Mouse (Mus musculus) colon, adult 2 months (tissue): ENCODE measurements around the gene Bdkrb1. TPM values are rescaled to one million over a fixed set of nuclear protein-coding genes. Genes with fewer than 3 reads are reported as not detected.

Source experiments
- polyA plus RNA-seq: library from polyadenylated mRNA; depleted of rRNA; stranded (reverse); fragments of >200 nt; gene quantifications from 2 replicates; pipeline ENCODE4 v1.2.3, GENCODE M21; 2012; rRNA removed

The Bdkrb1 gene
- 1.4 and 2.6 TPM in 2 replicates for polyA plus RNA-seq

GRCm38 (mm10) chr12:105602581-105603210, at the start of gene Bdkrb1:
Bdkrb1 (plus strand) TSS chr12:105603085.

GRCm38 (mm10) chr12:105562936-105563680, 39.8 kb upstream of the Bdkrb1 start, which contains the start of gene Bdkrb2:
Bdkrb2 (plus strand) TSS chr12:105563226.

Other genes starting within 250 kb of the Bdkrb1 start
- 1.4 and 1.6 TPM in 2 replicates for gene D430019H16Rik, start 149.2 kb upstream of the Bdkrb1 start, polyA plus RNA-seq
- gene Bdkrb2, start 39.9 kb upstream of the Bdkrb1 start, polyA plus RNA-seq = 11.1 and 13.3 TPM in 2 replicates
- gene Gskip, start 81.7 kb downstream of the Bdkrb1 start, polyA plus RNA-seq = 5.5 and 6.8 TPM in 2 replicates
- 8.7 and 10.4 TPM in 2 replicates for gene Atg2b, start 82.1 kb downstream of the Bdkrb1 start, polyA plus RNA-seq
- 0.08 and 0.20 TPM in 2 replicates for gene Ak7, start 102.9 kb downstream of the Bdkrb1 start, polyA plus RNA-seq
- 64.1 and 102 TPM in 2 replicates for gene Papola, start 181.6 kb downstream of the Bdkrb1 start, polyA plus RNA-seq